Mouse (Mus musculus) bone marrow, adult 2 months (tissue): ENCODE results near the gene Stat4. TPM values are rescaled to one million over a fixed set of nuclear protein-coding genes. Genes with fewer than 3 reads are reported as not detected.

ENCODE experiments used
- H3K27ac ChIP-seq: fragments of 200-500 bp; 2 replicates; pipeline ENCODE4 v1.5.1; 2012; ENCODE audit warnings: low read depth, mild to moderate bottlenecking, control low read depth, inconsistent platforms, low read length; ENCODE audit not compliant: control insufficient read depth, poor library complexity, insufficient read depth
- H3K4me1 ChIP-seq: fragments of 200-500 bp; 2 replicates; pipeline ENCODE4 v1.6.1; 2011; ENCODE audit warnings: low read length; ENCODE audit not compliant: control insufficient read depth, insufficient read depth
- H3K4me3 ChIP-seq: fragments of 200-500 bp; replicated peaks from 2 replicates; pipeline ENCODE3; 2011; ENCODE audit warnings: mild to moderate bottlenecking, low read depth, low read length, control low read depth; ENCODE audit not compliant: control insufficient read depth
- CTCF ChIP-seq: fragments of 200-500 bp; IDR thresholded peaks from 2 replicates; pipeline ENCODE4 v1.5.1; 2011; ENCODE audit warnings: low read length, control low read depth; ENCODE audit not compliant: control insufficient read depth, insufficient read depth
- POLR2A ChIP-seq: fragments of 200-500 bp; IDR thresholded peaks from 2 replicates; pipeline ENCODE4 v1.6.1; 2011; ENCODE audit warnings: low read depth, mild to moderate bottlenecking, control low read depth, low read length, borderline replicate concordance; ENCODE audit not compliant: control insufficient read depth
- WGBS: fragments of 180-500 bp; shearing (Covaris S2); methylation state at CpG from one replicate; pipeline ENCODE4 v1.1.7; 2018; 5-methylcytosine and 5-hydroxymethylcytosine counted together
- polyA plus RNA-seq: library from polyadenylated mRNA; stranded (reverse); fragments of >200 nt; gene quantifications from 2 replicates; pipeline ENCODE4 v1.2.4, GENCODE M21; 2011; ENCODE audit warnings: low replicate concordance; ENCODE audit not compliant: missing spikeins, insufficient read depth, insufficient read length

The Stat4 gene
- polyA plus RNA-seq, 1 experiment = 55.4 TPM

GRCm38 (mm10) chr1:51991983-51992609, 5.1 kb downstream of the Stat4 start:
- no peak overlapping the region for H3K27ac ChIP-seq
- no peak overlapping the region for H3K4me3 ChIP-seq
- H3K4me1 ChIP-seq = no peaks in the 10 kb centered on the region
- 77% methylated on average over 8 of the region's 8 CpGs for WGBS
- TF ChIP-seq POLR2A = no peak
- no peak for TF ChIP-seq CTCF

- no peak for TF ChIP-seq CTCF
- no peak for TF ChIP-seq POLR2A
- WGBS = 15% methylated on average over 3 of the region's 3 CpGs
- Histone ChIP-seq H3K4me3 (no peak overlapping the region), H3K27ac (no peak overlapping the region), H3K4me1 (no peaks in the 10 kb centered on the region)
These were observed 9.1 kb downstream of the Stat4 start for GRCm38 (mm10) chr1:51996056-51996455.

GRCm38 (mm10) chr1:51996751-51997659, 10.1 kb downstream of the Stat4 start:
- H3K4me3 ChIP-seq = no peak overlapping the region
- TF ChIP-seq POLR2A (no peak), CTCF (no peak)
- WGBS = 74% methylated on average over 11 of the region's 11 CpGs
- H3K27ac ChIP-seq = no peak overlapping the region
- H3K4me1 ChIP-seq = no peaks in the 10 kb centered on the region

- TF ChIP-seq POLR2A = no peak
- TF ChIP-seq CTCF = peak; percentile 62
- H3K27ac ChIP-seq = no peak overlapping the region
- WGBS = 17% methylated on average over 5 of the region's 5 CpGs
These were observed 11.6 kb downstream of the Stat4 start for GRCm38 (mm10) chr1:51998542-51998941.

GRCm38 (mm10) chr1:52004096-52004495, 17.1 kb downstream of the Stat4 start:
- no peak for TF ChIP-seq POLR2A
- peak; percentile 29; the same call in 1 of the 2 replicates for TF ChIP-seq CTCF
- WGBS = 11% methylated on average over 8 of the region's 8 CpGs
- H3K4me3 ChIP-seq = no peak overlapping the region
- no peak overlapping the region for H3K27ac ChIP-seq
- no peaks in the 10 kb centered on the region; the same call in 1 of the 2 replicates for H3K4me1 ChIP-seq

More at GRCm38 (mm10) chr1:51998542-51998941, 11.6 kb downstream of the Stat4 start:
- no peaks in the 10 kb centered on the region; the same call in 1 of the 2 replicates for H3K4me1 ChIP-seq
- H3K4me3 ChIP-seq = no peak overlapping the region

- no peak for TF ChIP-seq CTCF
- TF ChIP-seq POLR2A = 0 out of 2 replicates have a peak, but pooled peaks have one; percentile 36
- peak overlapping the region; percentile 67 for H3K27ac ChIP-seq
- H3K4me1 ChIP-seq = peaks cover 1% of the 10 kb centered on the region; the same call in 1 of the 2 replicates
- under 1% methylated on average over 11 of the region's 11 CpGs for WGBS
- peak overlapping the region; percentile 67 for H3K4me3 ChIP-seq
These were observed 21.5 kb downstream of the Stat4 start for GRCm38 (mm10) chr1:52008443-52008842.

- Histone ChIP-seq H3K4me3 (peak overlapping the region; percentile 67), H3K4me1 (peaks cover 1% of the 10 kb centered on the region; the same call in 1 of the 2 replicates), H3K27ac (peak overlapping the region; percentile 67)
- TF ChIP-seq CTCF (no peak), POLR2A (no peak)
- 2% methylated on average over 12 of the region's 12 CpGs for WGBS
These were observed 22.0 kb downstream of the Stat4 start for GRCm38 (mm10) chr1:52008947-52009346.

GRCm38 (mm10) chr1:52010741-52011140, 23.8 kb downstream of the Stat4 start:
- peaks cover 1% of the 10 kb centered on the region; the same call in 1 of the 2 replicates for H3K4me1 ChIP-seq
- H3K4me3 ChIP-seq = no peak overlapping the region
- peak overlapping the region; percentile 4; the same call in 1 of the 2 replicates for H3K27ac ChIP-seq
- 22% methylated on average over 5 of the region's 5 CpGs for WGBS
- TF ChIP-seq CTCF (no peak), POLR2A (no peak)
